Mouse (Mus musculus) kidney, embryonic 16.5 days (tissue): ENCODE results near the gene Gm9837. TPM values are rescaled to one million over a fixed set of nuclear protein-coding genes. Genes with fewer than 3 reads are reported as not detected.
A peak's percentile ranks its signal among the peaks of the same experiment; 100 is the strongest.
"Not testable (repeated sequence)": the region's sequence is repeated elsewhere in the genome, so short reads cannot be mapped to it uniquely, and the experiment has no call there.

Experiments used
- ATAC-seq: fragments of 200-750 bp; cut with Nextera tagmentation; 2 replicates; pipeline ENCODE4 v1.8.0; 2017; ENCODE audit warnings: moderate TSS enrichment; ENCODE audit not compliant: low FRiP score, low TSS enrichment
- H3K27ac ChIP-seq: fragments of 300-500 bp; sonication (generic); 2 replicates; pipeline ENCODE4 v1.5.1; 2014; ENCODE audit warnings: low read length
- H3K27me3 ChIP-seq: fragments of 300-500 bp; sonication (generic); 2 replicates; pipeline ENCODE4 v1.6.1; 2014; ENCODE audit warnings: low read length, control low read depth, mixed read lengths; ENCODE audit not compliant: insufficient read depth
- H3K36me3 ChIP-seq: fragments of 300-500 bp; sonication (generic); 2 replicates; pipeline ENCODE4 v1.6.1; 2014; ENCODE audit warnings: low read length, control low read depth, mixed read lengths; ENCODE audit not compliant: insufficient read depth
- H3K4me1 ChIP-seq: fragments of 300-500 bp; sonication (generic); 2 replicates; pipeline ENCODE4 v1.6.1; 2014; ENCODE audit warnings: low read length, control low read depth, mixed read lengths; ENCODE audit not compliant: insufficient read depth
- H3K4me2 ChIP-seq: fragments of 300-500 bp; sonication (generic); replicated peaks from 2 replicates; pipeline ENCODE4 v1.6.1; 2014; ENCODE audit warnings: low read depth, low read length
- H3K4me3 ChIP-seq: fragments of 300-500 bp; sonication (generic); 2 replicates; pipeline ENCODE4 v1.5.1; 2014; ENCODE audit warnings: mild to moderate bottlenecking, low read length
- H3K9ac ChIP-seq: fragments of 300-500 bp; sonication (generic); replicated peaks from 2 replicates; pipeline ENCODE4 v1.6.1; 2014; ENCODE audit warnings: low read length
- H3K9me3 ChIP-seq: fragments of 300-500 bp; sonication (generic); 2 replicates; pipeline ENCODE4 v1.6.1; 2016; ENCODE audit warnings: low read length, control low read depth
- WGBS: fragments of 180-500 bp; shearing (Covaris S2); extraction: QIAGEN DNeasy Blood & Tissue Kit; methylation state at CpG from one replicate; pipeline ENCODE4 v1.1.7; 2014; 5-methylcytosine and 5-hydroxymethylcytosine counted together
- polyA plus RNA-seq: library from polyadenylated mRNA; unstranded; fragments of >200 nt; fragmentation: Nextera tagmentation; extraction: Ambion mirVana; gene quantifications from 2 replicates; pipeline ENCODE4 v1.2.1, GENCODE M21; 2015

Gene Gm9837
- polyA plus RNA-seq, 1 experiment from 2014 or later = not detected

- no peaks in the 10 kb centered on the region for H3K27me3 ChIP-seq
- H3K9me3 ChIP-seq = no peaks in the 10 kb centered on the region
- H3K4me2 ChIP-seq = peak overlapping the region; percentile 85
- H3K4me3 ChIP-seq = peak overlapping the region; percentile 92; the same call in 1 of the 2 replicates
- no peak overlapping the region for H3K27ac ChIP-seq
- peak overlapping the region; percentile 88; the same call in 1 of the 2 replicates for H3K9ac ChIP-seq
- peaks cover 8% of the 10 kb centered on the region for H3K4me1 ChIP-seq
- no peak for ATAC-seq
- H3K36me3 ChIP-seq = peaks cover 8% of the 10 kb centered on the region; the same call in 1 of the 2 replicates
Measured at GRCm38 (mm10) chr11:53429182-53429581, 41.1 kb downstream of the Gm9837 start.

- Histone ChIP-seq H3K4me3 (no peak overlapping the region), H3K27me3 (no peaks in the 10 kb centered on the region), H3K9ac (no peak overlapping the region), H3K36me3 (peaks cover 8% of the 10 kb centered on the region; the same call in 1 of the 2 replicates), H3K4me2 (no peak overlapping the region), H3K27ac (no peak overlapping the region), H3K4me1 (peaks cover 8% of the 10 kb centered on the region), H3K9me3 (no peaks in the 10 kb centered on the region)
- no peak for ATAC-seq
- WGBS = 96% methylated on average over 5 of the region's 5 CpGs
Measured at GRCm38 (mm10) chr11:53428716-53429057, 41.6 kb downstream of the Gm9837 start.

- Histone ChIP-seq H3K27ac (no peak overlapping the region), H3K4me3 (no peak overlapping the region), H3K27me3 (no peaks in the 10 kb centered on the region), H3K9me3 (no peaks in the 10 kb centered on the region), H3K4me2 (no peak overlapping the region), H3K36me3 (peaks cover 8% of the 10 kb centered on the region; the same call in 1 of the 2 replicates), H3K9ac (no peak overlapping the region), H3K4me1 (peaks cover 8% of the 10 kb centered on the region)
- WGBS = 90% methylated on average over 3 of the region's 3 CpGs
- no peak for ATAC-seq
Measured at GRCm38 (mm10) chr11:53427993-53428715, 42.1 kb downstream of the Gm9837 start.

GRCm38 (mm10) chr11:53426914-53427313 lies 43.4 kb downstream of the Gm9837 start:
- H3K36me3 ChIP-seq, H3K4me3 ChIP-seq, H3K9ac ChIP-seq, H3K27me3 ChIP-seq, H3K27ac ChIP-seq, H3K9me3 ChIP-seq, ATAC-seq, H3K4me2 ChIP-seq, H3K4me1 ChIP-seq: not testable (repeated sequence)
- 83% methylated on average over 3 of the region's 3 CpGs for WGBS

- Histone ChIP-seq H3K4me1 (peaks cover 8% of the 10 kb centered on the region), H3K27ac (no peak overlapping the region), H3K9me3 (no peaks in the 10 kb centered on the region), H3K36me3 (peaks cover 8% of the 10 kb centered on the region; the same call in 1 of the 2 replicates), H3K4me3 (no peak overlapping the region), H3K4me2 (no peak overlapping the region), H3K9ac (no peak overlapping the region), H3K27me3 (no peaks in the 10 kb centered on the region)
- ATAC-seq = no peak
- WGBS = 82% methylated on average over 6 of the region's 6 CpGs
Measured at GRCm38 (mm10) chr11:53425711-53426255, 44.5 kb downstream of the Gm9837 start.

GRCm38 (mm10) chr11:53425251-53425650 lies 45.0 kb downstream of the Gm9837 start:
- peaks cover 8% of the 10 kb centered on the region for H3K4me1 ChIP-seq
- peaks cover 8% of the 10 kb centered on the region; the same call in 1 of the 2 replicates for H3K36me3 ChIP-seq
- 57% methylated on average over 3 of the region's 3 CpGs for WGBS
- H3K27ac ChIP-seq = no peak overlapping the region
- H3K27me3 ChIP-seq = no peaks in the 10 kb centered on the region
- no peak for ATAC-seq
- no peak overlapping the region for H3K4me2 ChIP-seq
- H3K4me3 ChIP-seq = no peak overlapping the region
- no peak overlapping the region for H3K9ac ChIP-seq
- H3K9me3 ChIP-seq = no peaks in the 10 kb centered on the region

- no peak for ATAC-seq
- Histone ChIP-seq H3K27ac (no peak overlapping the region), H3K4me2 (no peak overlapping the region), H3K36me3 (peaks cover 11% of the 10 kb centered on the region; the same call in 1 of the 2 replicates), H3K4me1 (peaks cover 7% of the 10 kb centered on the region), H3K4me3 (no peak overlapping the region), H3K27me3 (no peaks in the 10 kb centered on the region), H3K9ac (no peak overlapping the region), H3K9me3 (no peaks in the 10 kb centered on the region)
- 67% methylated on average over 2 of the region's 2 CpGs for WGBS
Measured at GRCm38 (mm10) chr11:53424826-53425225, 45.5 kb downstream of the Gm9837 start.

GRCm38 (mm10) chr11:53423036-53423435 lies 47.2 kb downstream of the Gm9837 start, which contains the start of gene Leap2:
Gene Leap2, minus strand, starts transcription at chr11:53423170.
- peaks cover 14% of the 10 kb centered on the region for H3K36me3 ChIP-seq
- no peaks in the 10 kb centered on the region for H3K9me3 ChIP-seq
- H3K27me3 ChIP-seq = no peaks in the 10 kb centered on the region
- no peak within 1 kb of the TSS for H3K9ac ChIP-seq
- H3K4me1 ChIP-seq = no peaks in the 10 kb centered on the region
- H3K27ac ChIP-seq = no peak within 1 kb of the TSS
- H3K4me3 ChIP-seq = no peak within 1 kb of the TSS
- H3K4me2 ChIP-seq = no peak within 1 kb of the TSS
- 83% methylated on average over 4 of the region's 4 CpGs for WGBS
- ATAC-seq = no peak
